Mouse (Mus musculus): ENCODE measurements around the gene Kcnj10. TPM values are rescaled to one million over a fixed set of nuclear protein-coding genes. Genes with fewer than 3 reads are reported as not detected.

The Kcnj10 gene
- polyA plus RNA-seq, 1 experiment from 2014 or later: 0.04 TPM

- no peak overlapping the region; the same call in 1 of the 2 replicates for H3K9ac ChIP-seq
- H3K4me3 ChIP-seq: no peak overlapping the region
- H3K36me3 ChIP-seq: no peaks in the 10 kb centered on the region
- H3K27me3 ChIP-seq: peaks cover 17% of the 10 kb centered on the region
- H3K4me2 ChIP-seq (replicated peaks): peak overlapping the region; percentile 56; the same call in 1 of the 2 replicates
- peaks cover 11% of the 10 kb centered on the region for H3K4me1 ChIP-seq
- WGBS: 72% methylated on average over 2 of the region's 2 CpGs
- H3K27ac ChIP-seq: no peak overlapping the region
- H3K9me3 ChIP-seq: no peaks in the 10 kb centered on the region
- peak; percentile 38 for ATAC-seq (ENCODE audit: low FRiP score, low read depth)
Measured at GRCm38 (mm10) chr1:172392643-172393170, 51.7 kb downstream of the Kcnj10 start.

- no peak overlapping the region for H3K27ac ChIP-seq
- ATAC-seq (ENCODE audit: low FRiP score, low read depth): no peak
- H3K4me2 ChIP-seq (replicated peaks): no peak overlapping the region
- H3K9ac ChIP-seq: no peak overlapping the region
- H3K4me1 ChIP-seq: peaks cover 11% of the 10 kb centered on the region
- H3K27me3 ChIP-seq: peaks cover 17% of the 10 kb centered on the region
- no peaks in the 10 kb centered on the region for H3K36me3 ChIP-seq
- no peaks in the 10 kb centered on the region for H3K9me3 ChIP-seq
- H3K4me3 ChIP-seq: no peak overlapping the region
- WGBS: 52% methylated on average over 8 of the region's 8 CpGs
Measured at GRCm38 (mm10) chr1:172393739-172394138, 52.7 kb downstream of the Kcnj10 start.

- no peaks in the 10 kb centered on the region for H3K36me3 ChIP-seq
- peaks cover 3% of the 10 kb centered on the region for H3K4me1 ChIP-seq
- no peak overlapping the region for H3K4me2 ChIP-seq (replicated peaks)
- no peaks in the 10 kb centered on the region for H3K9me3 ChIP-seq
- no peak overlapping the region for H3K9ac ChIP-seq
- H3K27me3 ChIP-seq: 0 out of 2 replicates have a peak, but pooled peaks cover 10% of the 10 kb centered on the region
- ATAC-seq (ENCODE audit: low FRiP score, low read depth): no peak
- no peak overlapping the region for H3K27ac ChIP-seq
- H3K4me3 ChIP-seq: no peak overlapping the region
- WGBS: 47% methylated on average over 9 of the region's 9 CpGs
Measured at GRCm38 (mm10) chr1:172396996-172397752, 56.2 kb downstream of the Kcnj10 start.

- peaks cover 7% of the 10 kb centered on the region; the same call in 1 of the 2 replicates for H3K27me3 ChIP-seq
- H3K4me1 ChIP-seq: no peaks in the 10 kb centered on the region
- no peaks in the 10 kb centered on the region for H3K36me3 ChIP-seq
- no peak overlapping the region for H3K27ac ChIP-seq
- H3K4me2 ChIP-seq (replicated peaks): no peak overlapping the region
- no peak for ATAC-seq (ENCODE audit: low FRiP score, low read depth)
- H3K9me3 ChIP-seq: no peaks in the 10 kb centered on the region
- no peak overlapping the region for H3K4me3 ChIP-seq
- 30% methylated on average over 16 of the region's 16 CpGs for WGBS
- H3K9ac ChIP-seq: no peak overlapping the region
Measured at GRCm38 (mm10) chr1:172406077-172406706, 65.2 kb downstream of the Kcnj10 start.

GRCm38 (mm10) chr1:172408996-172409395 lies 68.0 kb downstream of the Kcnj10 start:
- Histone ChIP-seq H3K27ac (no peak overlapping the region), H3K4me3 (no peak overlapping the region), H3K36me3 (no peaks in the 10 kb centered on the region), H3K4me1 (no peaks in the 10 kb centered on the region), H3K9ac (no peak overlapping the region), H3K27me3 (peaks cover 7% of the 10 kb centered on the region; the same call in 1 of the 2 replicates), H3K9me3 (no peaks in the 10 kb centered on the region), H3K4me2 (replicated peaks) (no peak overlapping the region)
- peak; percentile 38; the same call in 1 of the 2 replicates for ATAC-seq (ENCODE audit: low FRiP score, low read depth)
- WGBS: 9% methylated on average over 6 of the region's 6 CpGs

GRCm38 (mm10) chr1:172409431-172409830 lies 68.4 kb downstream of the Kcnj10 start:
- no peaks in the 10 kb centered on the region for H3K9me3 ChIP-seq
- peaks cover 7% of the 10 kb centered on the region; the same call in 1 of the 2 replicates for H3K27me3 ChIP-seq
- no peak overlapping the region for H3K4me3 ChIP-seq
- ATAC-seq (ENCODE audit: low FRiP score, low read depth): no peak
- H3K9ac ChIP-seq: no peak overlapping the region
- H3K4me1 ChIP-seq: no peaks in the 10 kb centered on the region
- H3K4me2 ChIP-seq (replicated peaks): no peak overlapping the region
- no peaks in the 10 kb centered on the region for H3K36me3 ChIP-seq
- WGBS: 12% methylated on average over 5 of the region's 5 CpGs
- H3K27ac ChIP-seq: no peak overlapping the region

- no peak overlapping the region for H3K27ac ChIP-seq
- peaks cover 7% of the 10 kb centered on the region; the same call in 1 of the 2 replicates for H3K27me3 ChIP-seq
- no peak overlapping the region for H3K4me3 ChIP-seq
- H3K4me2 ChIP-seq (replicated peaks): no peak overlapping the region
- WGBS: 3% methylated on average over 4 of the region's 4 CpGs
- H3K9ac ChIP-seq: no peak overlapping the region
- no peaks in the 10 kb centered on the region for H3K9me3 ChIP-seq
- H3K36me3 ChIP-seq: no peaks in the 10 kb centered on the region
- no peaks in the 10 kb centered on the region for H3K4me1 ChIP-seq
- ATAC-seq (ENCODE audit: low FRiP score, low read depth): no peak
Measured at GRCm38 (mm10) chr1:172410806-172411205, 69.8 kb downstream of the Kcnj10 start.

- Histone ChIP-seq H3K9ac (no peak overlapping the region), H3K4me2 (replicated peaks) (no peak overlapping the region), H3K4me1 (no peaks in the 10 kb centered on the region), H3K36me3 (no peaks in the 10 kb centered on the region), H3K27ac (no peak overlapping the region), H3K4me3 (no peak overlapping the region), H3K27me3 (peaks cover 7% of the 10 kb centered on the region; the same call in 1 of the 2 replicates), H3K9me3 (no peaks in the 10 kb centered on the region)
- ATAC-seq (ENCODE audit: low FRiP score, low read depth): peak; percentile 77
- 0% methylated on average over 5 of the region's 5 CpGs for WGBS
Measured at GRCm38 (mm10) chr1:172412204-172412603, 71.2 kb downstream of the Kcnj10 start.

- Histone ChIP-seq H3K4me2 (replicated peaks) (no peak overlapping the region), H3K27ac (no peak overlapping the region), H3K4me3 (no peak overlapping the region), H3K9ac (no peak overlapping the region), H3K36me3 (no peaks in the 10 kb centered on the region), H3K9me3 (no peaks in the 10 kb centered on the region), H3K27me3 (no peaks in the 10 kb centered on the region), H3K4me1 (peaks cover 8% of the 10 kb centered on the region)
- no peak for ATAC-seq (ENCODE audit: low FRiP score, low read depth)
- 84% methylated on average over 4 of the region's 4 CpGs for WGBS
Measured at GRCm38 (mm10) chr1:172413491-172414230, 72.7 kb downstream of the Kcnj10 start.

GRCm38 (mm10) chr1:172414231-172414585 lies 73.2 kb downstream of the Kcnj10 start:
- no peaks in the 10 kb centered on the region for H3K9me3 ChIP-seq
- H3K9ac ChIP-seq: no peak overlapping the region
- no peak overlapping the region for H3K4me3 ChIP-seq
- no peaks in the 10 kb centered on the region for H3K36me3 ChIP-seq
- WGBS: 82% methylated on average over 6 of the region's 6 CpGs
- H3K4me2 ChIP-seq (replicated peaks): no peak overlapping the region
- no peaks in the 10 kb centered on the region for H3K27me3 ChIP-seq
- no peak overlapping the region for H3K27ac ChIP-seq
- H3K4me1 ChIP-seq: peaks cover 10% of the 10 kb centered on the region
- no peak for ATAC-seq (ENCODE audit: low FRiP score, low read depth)

GRCm38 (mm10) chr1:172415061-172415460 lies 74.1 kb downstream of the Kcnj10 start:
- H3K36me3 ChIP-seq: no peaks in the 10 kb centered on the region
- no peak overlapping the region for H3K4me3 ChIP-seq
- no peak overlapping the region for H3K27ac ChIP-seq
- no peaks in the 10 kb centered on the region for H3K27me3 ChIP-seq
- H3K9me3 ChIP-seq: no peaks in the 10 kb centered on the region
- no peak overlapping the region for H3K4me2 ChIP-seq (replicated peaks)
- 86% methylated on average over 7 of the region's 7 CpGs for WGBS
- peaks cover 10% of the 10 kb centered on the region for H3K4me1 ChIP-seq
- ATAC-seq (ENCODE audit: low FRiP score, low read depth): no peak
- no peak overlapping the region for H3K9ac ChIP-seq

- Histone ChIP-seq H3K36me3 (no peaks in the 10 kb centered on the region), H3K9ac (no peak overlapping the region), H3K27me3 (no peaks in the 10 kb centered on the region), H3K27ac (no peak overlapping the region), H3K4me3 (no peak overlapping the region), H3K4me2 (replicated peaks) (no peak overlapping the region), H3K4me1 (peaks cover 10% of the 10 kb centered on the region), H3K9me3 (no peaks in the 10 kb centered on the region)
- 18% methylated on average over 6 of the region's 6 CpGs for WGBS
- ATAC-seq (ENCODE audit: low FRiP score, low read depth): no peak
Measured at GRCm38 (mm10) chr1:172418173-172418572, 77.2 kb downstream of the Kcnj10 start.
